Mouse (Mus musculus): ENCODE data around the gene Aox1. TPM values are rescaled to one million over a fixed set of nuclear protein-coding genes. Genes with fewer than 3 reads are reported as not detected.

Aox1 gene
- total RNA-seq, 2 experiments from 2014 or later = 14.2 to 16.9 TPM

GRCm38 (mm10) chr1:58105685-58106084 lies 76.0 kb downstream of the Aox1 start:
- DNase-seq (ENCODE audit: low spot score in 2 of 2) = no peak

GRCm38 (mm10) chr1:58107066-58107465 lies 77.3 kb downstream of the Aox1 start:
- DNase-seq (ENCODE audit: low spot score in 2 of 2) = no peak

- DNase-seq (ENCODE audit: low spot score in 2 of 2) = no peak
Measured at GRCm38 (mm10) chr1:58110241-58110640, 80.5 kb downstream of the Aox1 start.

GRCm38 (mm10) chr1:58111315-58111714 lies 81.6 kb downstream of the Aox1 start:
- DNase-seq (ENCODE audit: low spot score in 2 of 2) = no peak

GRCm38 (mm10) chr1:58112880-58113279 lies 83.1 kb downstream of the Aox1 start, which contains the start of gene Aox3:
Gene Aox3 (plus strand): TSS chr1:58113130.
- peak; percentile 39 to 71 for DNase-seq (ENCODE audit: low spot score in 2 of 2)

GRCm38 (mm10) chr1:58113441-58113840 lies 83.7 kb downstream of the Aox1 start:
- DNase-seq (ENCODE audit: low spot score in 2 of 2) = no peak

GRCm38 (mm10) chr1:58114021-58114560 lies 84.4 kb downstream of the Aox1 start:
- DNase-seq (ENCODE audit: low spot score in 2 of 2) = no peak

- DNase-seq (ENCODE audit: low spot score in 2 of 2) = no peak
Measured at GRCm38 (mm10) chr1:58114666-58115375, 85.1 kb downstream of the Aox1 start.

GRCm38 (mm10) chr1:58118231-58118630 lies 88.5 kb downstream of the Aox1 start:
- no peak for DNase-seq (ENCODE audit: low spot score in 2 of 2)

- DNase-seq (ENCODE audit: low spot score in 2 of 2) = no peak
Measured at GRCm38 (mm10) chr1:58124901-58125300, 95.2 kb downstream of the Aox1 start.

- no peak for DNase-seq (ENCODE audit: low spot score in 2 of 2)
Measured at GRCm38 (mm10) chr1:58137891-58138290, 108.2 kb downstream of the Aox1 start.

GRCm38 (mm10) chr1:58138986-58139385 lies 109.3 kb downstream of the Aox1 start:
- DNase-seq (ENCODE audit: low spot score in 2 of 2) = no peak

- no peak for DNase-seq (ENCODE audit: low spot score in 2 of 2)
Measured at GRCm38 (mm10) chr1:58140607-58141006, 110.9 kb downstream of the Aox1 start.

GRCm38 (mm10) chr1:58144384-58145069 lies 114.8 kb downstream of the Aox1 start:
- DNase-seq (ENCODE audit: low spot score in 2 of 2) = no peak

GRCm38 (mm10) chr1:58146026-58146425 lies 116.3 kb downstream of the Aox1 start:
- no peak for DNase-seq (ENCODE audit: low spot score in 2 of 2)

GRCm38 (mm10) chr1:58147776-58148175 lies 118.0 kb downstream of the Aox1 start:
- DNase-seq (ENCODE audit: low spot score in 2 of 2) = no peak

GRCm38 (mm10) chr1:58152247-58152646 lies 122.5 kb downstream of the Aox1 start:
- DNase-seq (ENCODE audit: low spot score in 2 of 2) = no peak

Other genes with a start within 250 kb of the Aox1 start
- 1 to 10 TPM; 7.6 to 8.6 TPM for gene Sgo2a, start 34.0 kb upstream of the Aox1 start, total RNA-seq (2021)
- gene Kctd18, start 11.0 kb upstream of the Aox1 start, total RNA-seq (2021) = 10 to 100 TPM; 29.4 to 29.8 TPM
- gene Aox3, start 83.2 kb downstream of the Aox1 start, total RNA-seq (2021) = 1 to 10 TPM; 3.9 to 6.9 TPM
- gene Aox4, start 180.5 kb downstream of the Aox1 start, total RNA-seq (2021) = under 1 TPM; 0.06 to 0.25 TPM
- under 1 TPM; 0.11 TPM for gene Aox2, start 248.4 kb downstream of the Aox1 start, total RNA-seq (2021)